Mouse (Mus musculus) urinary bladder, postnatal 25 days (tissue): ENCODE measurements around the gene Hint3.
"Not testable (repeated sequence)": the region's sequence is repeated elsewhere in the genome, so short reads cannot be mapped to it uniquely, and the experiment has no call there.

Source experiments
- DNase-seq: peaks from one replicate; pipeline ENCODE4 v3.0.0; 2022; ENCODE audit warnings: low spot score

Hint3 gene

GRCm38 (mm10) chr10:30629513-30629912, at the start of gene Hint3:
Gene Hint3 (minus strand): TSS chr10:30629632.
- no peak for DNase-seq

- no peak for DNase-seq
Measured at GRCm38 (mm10) chr10:30678051-30678450, 48.6 kb upstream of the Hint3 start.

GRCm38 (mm10) chr10:30674825-30675224, 45.4 kb upstream of the Hint3 start:
- DNase-seq: no peak

- DNase-seq: no peak
Measured at GRCm38 (mm10) chr10:30666580-30666979, 37.1 kb upstream of the Hint3 start.

- no peak for DNase-seq
Measured at GRCm38 (mm10) chr10:30660564-30661328, 31.3 kb upstream of the Hint3 start.

- DNase-seq: no peak
Measured at GRCm38 (mm10) chr10:30655655-30656054, 26.2 kb upstream of the Hint3 start.

- DNase-seq: no peak
Measured at GRCm38 (mm10) chr10:30647681-30648080, 18.2 kb upstream of the Hint3 start.

- DNase-seq: no peak
Measured at GRCm38 (mm10) chr10:30638216-30638615, 8.8 kb upstream of the Hint3 start.

GRCm38 (mm10) chr10:30636474-30637154, 7.2 kb upstream of the Hint3 start:
- not testable (repeated sequence) for DNase-seq

GRCm38 (mm10) chr10:30632718-30633117, 3.3 kb upstream of the Hint3 start:
- no peak for DNase-seq

GRCm38 (mm10) chr10:30629977-30630376, 545 bp upstream of the Hint3 start:
- no peak for DNase-seq

- not testable (repeated sequence) for DNase-seq
Measured at GRCm38 (mm10) chr10:30628444-30628843, 988 bp downstream of the Hint3 start.

- no peak for DNase-seq
Measured at GRCm38 (mm10) chr10:30627548-30627947, 1.9 kb downstream of the Hint3 start.

- DNase-seq: no peak
Measured at GRCm38 (mm10) chr10:30624161-30625019, 5.0 kb downstream of the Hint3 start.

- no peak for DNase-seq
Measured at GRCm38 (mm10) chr10:30622928-30623327, 6.5 kb downstream of the Hint3 start.

- no peak for DNase-seq
Measured at GRCm38 (mm10) chr10:30618918-30619210, 10.6 kb downstream of the Hint3 start.

- peak; percentile 97 for DNase-seq
Measured at GRCm38 (mm10) chr10:30618091-30618917, 11.1 kb downstream of the Hint3 start.

GRCm38 (mm10) chr10:30613039-30613438, 16.4 kb downstream of the Hint3 start:
- DNase-seq: no peak

GRCm38 (mm10) chr10:30609614-30610013, 19.8 kb downstream of the Hint3 start:
- no peak for DNase-seq

- no peak for DNase-seq
Measured at GRCm38 (mm10) chr10:30608109-30608508, 21.3 kb downstream of the Hint3 start.

- peak; percentile 89 for DNase-seq
Measured at GRCm38 (mm10) chr10:30600542-30600966, 28.9 kb downstream of the Hint3 start, which contains the start of gene Trmt11. Gene Trmt11 (minus strand): TSS chr10:30600749.

GRCm38 (mm10) chr10:30600094-30600534, 29.3 kb downstream of the Hint3 start:
- no peak for DNase-seq
